Mouse (Mus musculus) neural tube, embryonic 15.5 days (tissue): ENCODE measurements around the gene Tut7. TPM values are rescaled to one million over a fixed set of nuclear protein-coding genes. Genes with fewer than 3 reads are reported as not detected.

Experiments used
- ATAC-seq: fragments of 200-750 bp; cut with Nextera tagmentation; 2 replicates; pipeline ENCODE4 v1.8.0; 2017; ENCODE audit warnings: mild to moderate bottlenecking, moderate TSS enrichment, moderate library complexity; ENCODE audit not compliant: low FRiP score
- H3K27ac ChIP-seq: fragments of 300-500 bp; sonication (generic); replicated peaks from 2 replicates; pipeline ENCODE4 v1.5.1; 2015; ENCODE audit warnings: mild to moderate bottlenecking, inconsistent platforms
- H3K27me3 ChIP-seq: fragments of 300-500 bp; sonication (generic); replicated peaks from 2 replicates; pipeline ENCODE4 v1.6.1; 2015; ENCODE audit warnings: inconsistent platforms
- H3K36me3 ChIP-seq: fragments of 300-500 bp; sonication (generic); 2 replicates; pipeline ENCODE4 v1.6.1; 2015; ENCODE audit warnings: inconsistent platforms
- H3K4me1 ChIP-seq: fragments of 300-500 bp; sonication (generic); 2 replicates; pipeline ENCODE4 v1.6.1; 2015; ENCODE audit warnings: inconsistent platforms
- H3K4me2 ChIP-seq: fragments of 300-500 bp; sonication (generic); 2 replicates; pipeline ENCODE4 v1.6.1; 2015; ENCODE audit warnings: inconsistent platforms, mild to moderate bottlenecking, moderate library complexity
- H3K4me3 ChIP-seq: fragments of 300-500 bp; sonication (generic); replicated peaks from 2 replicates; pipeline ENCODE4 v1.5.1; 2015; ENCODE audit warnings: mild to moderate bottlenecking, inconsistent platforms
- H3K9ac ChIP-seq: fragments of 300-500 bp; sonication (generic); replicated peaks from 2 replicates; pipeline ENCODE4 v1.6.1; 2015; ENCODE audit warnings: mild to moderate bottlenecking, inconsistent platforms
- H3K9me3 ChIP-seq: fragments of 300-500 bp; sonication (generic); replicated peaks from 2 replicates; pipeline ENCODE4 v1.6.1; 2016; ENCODE audit warnings: inconsistent platforms
- WGBS: fragments of 180-500 bp; shearing (Covaris S2); methylation state at CpG from one replicate; pipeline ENCODE4 v1.1.7; 2015; ENCODE audit warnings: mixed read lengths; 5-methylcytosine and 5-hydroxymethylcytosine counted together
- polyA plus RNA-seq: library from polyadenylated mRNA; unstranded; fragments of >200 nt; fragmentation: Nextera tagmentation; extraction: Ambion mirVana; gene quantifications from 2 replicates; pipeline ENCODE4 v1.2.1, GENCODE M21; 2015

The Tut7 gene
- polyA plus RNA-seq, 1 experiment from 2014 or later: 41.7 TPM

GRCm38 (mm10) chr13:59820836-59821235 is 2.1 kb downstream of the Tut7 start:
- WGBS: 81% methylated on average over 3 of the region's 3 CpGs
- no peaks in the 10 kb centered on the region for H3K27me3 ChIP-seq
- H3K4me2 ChIP-seq: peak overlapping the region; percentile 80
- H3K9me3 ChIP-seq: no peaks in the 10 kb centered on the region
- 0 out of 2 replicates have a peak overlapping the region, but pooled peaks have one; percentile 15 for H3K9ac ChIP-seq
- H3K4me3 ChIP-seq: no peak overlapping the region
- no peak for ATAC-seq
- H3K36me3 ChIP-seq: peaks cover 13% of the 10 kb centered on the region
- H3K27ac ChIP-seq: no peak overlapping the region
- H3K4me1 ChIP-seq: peaks cover 41% of the 10 kb centered on the region

GRCm38 (mm10) chr13:59820114-59820513 is 2.8 kb downstream of the Tut7 start:
- Histone ChIP-seq H3K4me1 (peaks cover 41% of the 10 kb centered on the region), H3K27me3 (no peaks in the 10 kb centered on the region), H3K9ac (no peak overlapping the region; the same call in 1 of the 2 replicates), H3K27ac (no peak overlapping the region), H3K36me3 (peaks cover 21% of the 10 kb centered on the region), H3K4me2 (peak overlapping the region; percentile 80), H3K9me3 (no peaks in the 10 kb centered on the region), H3K4me3 (no peak overlapping the region)
- no peak for ATAC-seq
- WGBS: 61% methylated on average over 4 of the region's 4 CpGs

- Histone ChIP-seq H3K36me3 (peaks cover 42% of the 10 kb centered on the region), H3K4me2 (no peak overlapping the region), H3K27ac (no peak overlapping the region), H3K4me3 (no peak overlapping the region), H3K4me1 (peaks cover 41% of the 10 kb centered on the region), H3K27me3 (no peaks in the 10 kb centered on the region), H3K9ac (no peak overlapping the region), H3K9me3 (no peaks in the 10 kb centered on the region)
- WGBS: 91% methylated on average over 4 of the region's 4 CpGs
- no peak for ATAC-seq
These were observed 5.6 kb downstream of the Tut7 start for GRCm38 (mm10) chr13:59817352-59817751.

GRCm38 (mm10) chr13:59814109-59814591 is 8.8 kb downstream of the Tut7 start:
- peaks cover 12% of the 10 kb centered on the region for H3K4me1 ChIP-seq
- no peak overlapping the region for H3K9ac ChIP-seq
- H3K4me2 ChIP-seq: no peak overlapping the region
- H3K27ac ChIP-seq: no peak overlapping the region
- H3K36me3 ChIP-seq: peaks cover 67% of the 10 kb centered on the region
- no peak overlapping the region for H3K4me3 ChIP-seq
- H3K27me3 ChIP-seq: no peaks in the 10 kb centered on the region
- H3K9me3 ChIP-seq: no peaks in the 10 kb centered on the region
- ATAC-seq: no peak
- 82% methylated on average over 6 of the region's 6 CpGs for WGBS

- Histone ChIP-seq H3K4me1 (no peaks in the 10 kb centered on the region), H3K27ac (no peak overlapping the region), H3K27me3 (no peaks in the 10 kb centered on the region), H3K36me3 (peaks cover 86% of the 10 kb centered on the region), H3K4me2 (no peak overlapping the region), H3K9me3 (no peaks in the 10 kb centered on the region), H3K9ac (no peak overlapping the region), H3K4me3 (no peak overlapping the region)
- 93% methylated on average over 3 of the region's 3 CpGs for WGBS
- ATAC-seq: no peak
These were observed 11.4 kb downstream of the Tut7 start for GRCm38 (mm10) chr13:59811581-59811980.

GRCm38 (mm10) chr13:59801000-59801399 is 21.9 kb downstream of the Tut7 start:
- H3K4me3 ChIP-seq: no peak overlapping the region
- H3K27me3 ChIP-seq: no peaks in the 10 kb centered on the region
- H3K4me1 ChIP-seq: no peaks in the 10 kb centered on the region
- no peak overlapping the region for H3K9ac ChIP-seq
- H3K4me2 ChIP-seq: no peak overlapping the region
- ATAC-seq: no peak
- WGBS: 95% methylated on average over 6 of the region's 6 CpGs
- no peaks in the 10 kb centered on the region for H3K9me3 ChIP-seq
- H3K27ac ChIP-seq: no peak overlapping the region
- peaks cover 96% of the 10 kb centered on the region for H3K36me3 ChIP-seq

- no peaks in the 10 kb centered on the region for H3K9me3 ChIP-seq
- no peak overlapping the region for H3K4me2 ChIP-seq
- ATAC-seq: no peak
- H3K27me3 ChIP-seq: no peaks in the 10 kb centered on the region
- H3K36me3 ChIP-seq: peaks cover 96% of the 10 kb centered on the region
- WGBS: 98% methylated on average over 2 of the region's 2 CpGs
- H3K4me3 ChIP-seq: no peak overlapping the region
- H3K27ac ChIP-seq: no peak overlapping the region
- H3K4me1 ChIP-seq: no peaks in the 10 kb centered on the region
- no peak overlapping the region for H3K9ac ChIP-seq
These were observed 22.9 kb downstream of the Tut7 start for GRCm38 (mm10) chr13:59800077-59800476.

- H3K27me3 ChIP-seq: no peaks in the 10 kb centered on the region
- no peak overlapping the region for H3K27ac ChIP-seq
- no peak overlapping the region for H3K4me3 ChIP-seq
- WGBS: 94% methylated on average over 1 of the region's 1 CpGs
- H3K4me2 ChIP-seq: no peak overlapping the region
- no peak overlapping the region for H3K9ac ChIP-seq
- no peaks in the 10 kb centered on the region for H3K9me3 ChIP-seq
- H3K36me3 ChIP-seq: peaks cover 95% of the 10 kb centered on the region
- H3K4me1 ChIP-seq: no peaks in the 10 kb centered on the region
- no peak for ATAC-seq
These were observed 24.6 kb downstream of the Tut7 start for GRCm38 (mm10) chr13:59798306-59798705.

GRCm38 (mm10) chr13:59796466-59796848 is 26.5 kb downstream of the Tut7 start:
- ATAC-seq: no peak
- H3K27ac ChIP-seq: no peak overlapping the region
- H3K4me2 ChIP-seq: no peak overlapping the region
- no peak overlapping the region for H3K9ac ChIP-seq
- H3K36me3 ChIP-seq: peaks cover 92% of the 10 kb centered on the region
- H3K9me3 ChIP-seq: no peaks in the 10 kb centered on the region
- H3K27me3 ChIP-seq: no peaks in the 10 kb centered on the region
- H3K4me1 ChIP-seq: no peaks in the 10 kb centered on the region
- 95% methylated on average over 9 of the region's 9 CpGs for WGBS
- no peak overlapping the region for H3K4me3 ChIP-seq

GRCm38 (mm10) chr13:59795807-59796465 is 27.0 kb downstream of the Tut7 start:
- 95% methylated on average over 6 of the region's 6 CpGs for WGBS
- no peak overlapping the region for H3K9ac ChIP-seq
- H3K9me3 ChIP-seq: no peaks in the 10 kb centered on the region
- no peaks in the 10 kb centered on the region for H3K27me3 ChIP-seq
- no peaks in the 10 kb centered on the region for H3K4me1 ChIP-seq
- peaks cover 91% of the 10 kb centered on the region for H3K36me3 ChIP-seq
- no peak overlapping the region for H3K27ac ChIP-seq
- H3K4me3 ChIP-seq: no peak overlapping the region
- H3K4me2 ChIP-seq: no peak overlapping the region
- no peak for ATAC-seq

- H3K27ac ChIP-seq: no peak overlapping the region
- ATAC-seq: no peak
- whole genome bisulfite sequencing: 97% methylated on average over 1 of the region's 1 CpGs
These were observed 28.2 kb downstream of the Tut7 start for GRCm38 (mm10) chr13:59794786-59795185.

GRCm38 (mm10) chr13:59782145-59782544 is 40.8 kb downstream of the Tut7 start, which contains the start of gene Gm49354:
TSS of gene Gm49354 (minus strand) at chr13:59782245.
- WGBS: 94% methylated on average over 7 of the region's 7 CpGs

More at GRCm38 (mm10) chr13:59794786-59795185, 28.2 kb downstream of the Tut7 start:
- H3K4me3 ChIP-seq: no peak overlapping the region
- H3K4me1 ChIP-seq: no peaks in the 10 kb centered on the region
- H3K4me2 ChIP-seq: no peak overlapping the region
- H3K36me3 ChIP-seq: peaks cover 90% of the 10 kb centered on the region
- H3K9me3 ChIP-seq: no peaks in the 10 kb centered on the region
- H3K27me3 ChIP-seq: no peaks in the 10 kb centered on the region
- no peak overlapping the region for H3K9ac ChIP-seq

More at GRCm38 (mm10) chr13:59782145-59782544, 40.8 kb downstream of the Tut7 start, which contains the start of gene Gm49354:
- H3K36me3 ChIP-seq: peaks cover 98% of the 10 kb centered on the region
- H3K4me2 ChIP-seq: no peak within 1 kb of the TSS
- H3K9me3 ChIP-seq: no peaks in the 10 kb centered on the region
- H3K4me3 ChIP-seq: no peak within 1 kb of the TSS
- no peak for ATAC-seq
- H3K4me1 ChIP-seq: no peaks in the 10 kb centered on the region
- no peaks in the 10 kb centered on the region for H3K27me3 ChIP-seq
- H3K9ac ChIP-seq: no peak within 1 kb of the TSS
- no peak within 1 kb of the TSS for H3K27ac ChIP-seq
